Mouse (Mus musculus) heart, adult 2 months (tissue): ENCODE data around the gene Fcho2. TPM values are rescaled to one million over a fixed set of nuclear protein-coding genes. Genes with fewer than 3 reads are reported as not detected.
"Not testable (repeated sequence)": the region's sequence is repeated elsewhere in the genome, so short reads cannot be mapped to it uniquely, and the experiment has no call there.

Experiments used
- DNase-seq, 2 experiments: peaks; one replicate each; pipeline ENCODE4 v3.0.0; 2021
- H3K27ac ChIP-seq: fragments of 200-600 bp; 2 replicates; pipeline ENCODE4 v1.8.1; 2022
- H3K27me3 ChIP-seq: fragments of 200-500 bp; 2 replicates; pipeline ENCODE4 v1.6.1; 2012; ENCODE audit warnings: mild to moderate bottlenecking, low read length, inconsistent platforms, mixed read lengths; ENCODE audit not compliant: control insufficient read depth, insufficient read depth
- H3K36me3 ChIP-seq: fragments of 200-500 bp; 2 replicates; pipeline ENCODE4 v1.6.1; 2012; ENCODE audit warnings: low read length, inconsistent platforms; ENCODE audit not compliant: control insufficient read depth, insufficient read depth
- H3K4me1 ChIP-seq: fragments of 200-500 bp; 2 replicates; pipeline ENCODE4 v1.6.1; 2011; ENCODE audit warnings: low read length; ENCODE audit not compliant: control insufficient read depth, insufficient read depth
- H3K4me3 ChIP-seq: fragments of 200-600 bp; 2 replicates; pipeline ENCODE4 v1.8.1; 2022
- H3K79me2 ChIP-seq: fragments of 200-500 bp; replicated peaks from 2 replicates; pipeline ENCODE4 v1.6.1; 2012; ENCODE audit warnings: mild to moderate bottlenecking, inconsistent platforms, low read length, moderate library complexity, mixed read lengths; ENCODE audit not compliant: control insufficient read depth, insufficient read depth
- H3K9ac ChIP-seq: fragments of 200-500 bp; 2 replicates; pipeline ENCODE4 v1.6.1; 2012; ENCODE audit warnings: low read depth, mild to moderate bottlenecking, control low read depth, inconsistent platforms, low read length, mixed read lengths
- CTCF ChIP-seq: fragments of 200-600 bp; IDR thresholded peaks from 2 replicates; pipeline ENCODE4 v1.8.1; 2022; ENCODE audit warnings: antibody characterized with exemption, mild to moderate bottlenecking, moderate library complexity
- EP300 ChIP-seq: fragments of 200-500 bp; IDR thresholded peaks from 2 replicates; pipeline ENCODE4 v1.6.1; 2011; ENCODE audit warnings: low read depth, low read length, control low read depth; ENCODE audit not compliant: insufficient read depth
- POLR2A ChIP-seq: fragments of 200-500 bp; IDR thresholded peaks from 2 replicates; pipeline ENCODE4 v1.6.1; 2011; ENCODE audit warnings: mild to moderate bottlenecking, low read depth, low read length, control low read depth; ENCODE audit not compliant: insufficient read depth
- WGBS: fragments of 180-500 bp; shearing (Covaris S2); methylation state at CpG from one replicate; pipeline ENCODE4 v1.1.7; 2018; 5-methylcytosine and 5-hydroxymethylcytosine counted together
- intact Hi-C: fragments of 180-260 bp; cut with DNase I; formaldehyde crosslinking; loops from one replicate; pipeline ENCODE4 v1.15.1; 2025
- polyA plus RNA-seq: library from polyadenylated mRNA; depleted of rRNA; stranded (reverse); fragments of >200 nt; gene quantifications from 2 replicates; pipeline ENCODE4 v1.2.3, GENCODE M21; 2012
- total RNA-seq, 2 experiments: library from RNA; stranded (reverse); gene quantifications; 2 replicates each; pipeline ENCODE4 v1.2.3; 2021

Fcho2 gene
- total and polyA plus RNA-seq, 3 experiments: 11.8 to 37.6 (median 35.4) TPM

DNA sequence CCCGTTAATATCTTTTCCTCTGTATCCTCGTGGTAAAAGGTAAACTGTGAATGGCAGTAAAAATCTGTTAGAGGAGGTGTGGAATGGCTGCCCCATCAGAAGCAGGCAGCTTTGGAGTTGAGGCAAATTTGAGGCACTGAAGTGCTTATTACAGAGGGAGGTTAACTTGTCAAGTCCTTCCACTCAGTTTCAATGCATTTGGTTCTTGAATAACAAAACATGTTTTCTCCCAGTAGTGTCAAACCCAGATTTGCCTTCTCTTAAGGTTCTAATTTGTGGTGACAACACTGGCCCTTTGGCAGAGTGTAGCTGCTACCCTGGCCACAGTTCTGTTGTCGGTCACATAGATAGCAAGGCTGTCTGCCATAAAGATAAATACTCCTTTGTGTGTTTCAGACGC, 2.5 kb upstream of the Fcho2 start:
- TF ChIP-seq CTCF (no peak), POLR2A (no peak), EP300 (no peak)
- Histone ChIP-seq H3K79me2 (peaks cover 2% of the 10 kb centered on the region), H3K4me1 (peaks cover 2% of the 10 kb centered on the region), H3K27ac (no peak overlapping the region), H3K4me3 (no peak overlapping the region), H3K27me3 (no peaks in the 10 kb centered on the region), H3K36me3 (peaks cover 4% of the 10 kb centered on the region; the same call in 1 of the 2 replicates), H3K9ac (no peak overlapping the region)
- 63% methylated on average over 4 of the region's 4 CpGs for WGBS
- DNase-seq: no peak
- intact Hi-C loops: no loop called here

DNA sequence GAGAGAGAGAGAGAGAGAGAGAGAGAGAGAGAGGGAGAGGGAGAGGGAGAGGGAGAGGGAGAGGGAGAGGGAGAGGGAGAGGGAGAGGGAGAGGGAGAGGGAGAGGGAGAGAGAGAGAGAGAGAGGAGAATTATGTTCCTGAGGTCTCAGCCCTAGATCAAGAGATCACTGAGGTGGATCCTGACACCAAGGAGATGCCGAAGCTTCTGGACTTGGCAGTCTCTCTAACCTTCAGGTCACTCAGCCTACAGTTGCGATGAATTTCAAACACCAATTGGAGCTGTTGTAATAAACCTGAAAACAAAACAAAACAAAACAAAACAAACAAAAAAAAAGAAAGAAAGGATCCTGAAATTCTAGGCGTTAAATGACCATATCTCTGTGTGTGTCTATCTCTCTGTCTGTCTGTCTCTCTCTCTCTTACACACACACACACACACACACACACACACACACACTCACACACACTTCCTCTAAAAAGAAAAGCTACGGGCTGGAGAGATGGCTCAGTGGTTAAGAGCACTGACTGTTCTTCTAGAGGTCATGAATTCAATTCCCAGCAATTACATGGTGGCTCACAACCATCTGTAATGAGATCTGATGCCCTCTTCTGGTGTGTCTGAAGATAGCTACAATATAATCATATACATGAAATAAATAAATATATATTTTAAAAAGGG, 1.9 kb upstream of the Fcho2 start:
- H3K4me1 ChIP-seq, H3K79me2 ChIP-seq, H3K9ac ChIP-seq, intact Hi-C loops, H3K4me3 ChIP-seq, H3K27me3 ChIP-seq, H3K27ac ChIP-seq, H3K36me3 ChIP-seq, DNase-seq: not testable (repeated sequence)
- 76% methylated on average over 4 of the region's 4 CpGs for WGBS

DNA sequence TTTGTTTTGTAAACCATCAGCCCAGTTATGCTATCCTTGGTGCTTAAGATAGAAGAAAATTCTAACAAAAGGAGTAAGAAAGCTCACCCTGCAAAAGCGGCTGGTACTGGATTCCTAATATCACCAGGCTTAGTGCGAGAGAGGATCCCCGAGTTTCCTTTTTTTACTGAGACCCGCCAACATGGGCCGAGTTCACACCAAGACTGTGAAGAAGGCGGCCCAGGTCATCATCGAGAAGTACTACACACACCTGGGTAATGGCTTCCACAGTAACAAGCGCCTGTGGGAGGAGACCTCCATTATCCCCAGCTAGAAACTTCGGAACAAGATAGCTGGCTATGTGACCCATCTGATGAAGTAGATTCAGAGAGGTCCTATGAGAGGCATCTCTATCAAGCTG, 1.3 kb upstream of the Fcho2 start:
- WGBS: 92% methylated on average over 9 of the region's 9 CpGs
- TF ChIP-seq EP300 (no peak), CTCF (no peak)
- peaks cover 5% of the 10 kb centered on the region for H3K4me1 ChIP-seq
- peaks cover 6% of the 10 kb centered on the region for H3K36me3 ChIP-seq
- no peak overlapping the region for H3K4me3 ChIP-seq
- peak overlapping the region; percentile 97; the same call in 1 of the 2 replicates for H3K27ac ChIP-seq
- H3K9ac ChIP-seq: no peak overlapping the region
- intact Hi-C loops: no loop called here
- H3K27me3 ChIP-seq: no peaks in the 10 kb centered on the region
- no peak for DNase-seq
- peaks cover 2% of the 10 kb centered on the region for H3K79me2 ChIP-seq

DNA sequence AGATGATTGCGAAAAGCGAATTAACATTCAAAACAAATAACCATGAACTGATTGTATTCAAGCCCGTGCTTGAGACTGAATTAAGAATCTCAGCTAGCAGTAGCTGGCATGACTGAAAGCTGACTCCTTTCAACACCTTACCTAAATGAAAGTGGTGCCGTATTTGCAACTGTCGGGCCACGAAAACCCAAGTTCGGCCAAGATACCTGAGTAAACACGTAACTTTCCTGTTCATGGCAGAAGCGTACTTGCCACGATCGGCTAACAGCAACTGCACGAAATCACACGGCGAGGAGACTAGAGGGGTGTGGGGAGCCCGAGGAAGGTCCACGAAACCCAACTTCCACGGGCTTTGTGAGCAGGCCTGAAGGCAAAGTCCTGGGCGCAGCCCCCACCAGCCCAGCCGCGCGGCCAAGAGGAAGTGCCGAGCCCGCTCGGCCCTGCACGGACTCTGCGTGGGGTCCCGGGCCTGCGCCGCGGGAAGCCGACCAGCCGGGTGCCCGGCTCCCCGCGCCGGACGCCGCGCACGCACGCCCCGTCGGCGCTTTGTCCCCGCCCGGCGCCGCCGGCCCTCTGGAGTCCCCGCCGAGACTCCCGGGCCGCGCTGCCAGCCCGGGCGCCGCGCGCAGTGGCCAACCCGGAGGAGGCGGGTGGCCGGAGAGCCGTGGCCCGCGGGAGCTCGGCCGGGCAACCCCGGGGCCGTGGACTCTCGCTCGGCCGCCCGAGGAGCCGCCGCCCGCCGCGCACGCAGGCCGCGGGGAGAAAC, 791 bp downstream of the Fcho2 start:
- WGBS: under 1% methylated on average over 80 of the region's 81 CpGs
- H3K27me3 ChIP-seq: no peaks in the 10 kb centered on the region
- peaks cover 3% of the 10 kb centered on the region for H3K79me2 ChIP-seq
- peaks cover 12% of the 10 kb centered on the region for H3K36me3 ChIP-seq
- H3K4me3 ChIP-seq: peak overlapping the region; percentile 93
- DNase-seq: peak; percentile 80 to 82
- TF ChIP-seq EP300 (no peak), CTCF (no peak), POLR2A (no peak)
- H3K9ac ChIP-seq: peak overlapping the region; percentile 94
- peaks cover 8% of the 10 kb centered on the region for H3K4me1 ChIP-seq
- H3K27ac ChIP-seq: peak overlapping the region; percentile 97
- intact Hi-C loops: loop anchor here (2.0 to 5.0 kb wide), 2 partner anchors 42 to 112 kb away; partner anchors contain the start of gene Tnpo1

DNA sequence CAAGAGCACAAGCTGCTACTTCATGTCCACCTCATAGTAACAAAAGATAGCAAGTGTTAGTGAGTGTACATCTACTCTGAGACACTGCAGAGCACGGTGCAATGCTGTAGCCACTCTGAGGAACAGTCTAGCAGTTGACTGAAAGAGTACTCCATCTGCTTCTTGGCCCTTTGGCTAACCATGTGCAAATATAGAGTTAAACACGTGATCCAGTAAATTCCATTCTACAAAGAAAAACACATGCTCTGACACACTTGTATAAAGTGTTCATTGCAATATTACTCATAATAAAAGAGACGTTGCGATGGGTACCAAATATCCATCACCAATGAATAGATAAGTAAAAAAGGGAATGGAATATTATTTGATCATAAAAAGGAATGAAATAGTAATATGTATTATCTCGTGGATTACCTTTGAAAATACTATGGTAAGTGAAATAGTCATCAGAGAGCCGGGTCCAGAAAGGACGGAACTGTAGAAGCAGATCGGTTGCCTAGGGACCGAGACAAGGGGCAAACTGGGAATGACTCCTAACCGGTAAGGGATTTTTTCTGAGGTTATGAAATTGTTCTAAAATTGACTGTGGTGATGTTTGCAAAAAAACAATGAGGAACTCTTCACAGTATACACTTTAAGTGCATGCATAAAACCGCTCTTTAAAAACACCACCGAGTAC, 1.5 kb downstream of the Fcho2 start:
- Histone ChIP-seq H3K27me3 (no peaks in the 10 kb centered on the region), H3K4me3 (peak overlapping the region; percentile 93), H3K27ac (peak overlapping the region; percentile 97), H3K79me2 (peaks cover 3% of the 10 kb centered on the region), H3K36me3 (peaks cover 12% of the 10 kb centered on the region), H3K4me1 (peaks cover 8% of the 10 kb centered on the region), H3K9ac (peak overlapping the region; percentile 94)
- 10% methylated on average over 12 of the region's 12 CpGs for WGBS
- TF ChIP-seq CTCF: no peak
- no peak for DNase-seq
- intact Hi-C loops: loop anchor here (2.0 to 5.0 kb wide), 2 partner anchors 41 to 113 kb away; partner anchors contain the start of gene Tnpo1

DNA sequence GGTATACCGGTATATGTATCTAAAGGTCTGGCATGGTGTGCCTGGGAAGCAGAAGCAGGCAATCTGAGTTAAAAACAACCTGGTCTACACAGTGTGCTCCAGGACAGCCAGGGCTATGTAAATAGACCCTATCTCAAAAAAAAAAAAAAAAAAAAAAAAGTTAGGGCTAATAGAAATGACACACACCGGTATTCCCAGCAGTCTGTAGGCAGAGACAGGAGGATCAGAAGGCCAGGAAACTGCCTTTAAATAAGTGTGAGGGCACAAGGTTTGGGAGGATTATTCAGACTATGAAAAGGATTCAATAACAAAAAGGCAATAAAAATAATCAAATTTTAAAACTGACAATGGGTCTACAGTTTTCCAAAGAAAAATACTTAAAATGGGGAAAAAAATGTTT, 2.1 kb downstream of the Fcho2 start:
- H3K9ac ChIP-seq: no peak overlapping the region; the same call in 1 of the 2 replicates
- WGBS: 33% methylated on average over 2 of the region's 2 CpGs
- peaks cover 8% of the 10 kb centered on the region for H3K4me1 ChIP-seq
- peaks cover 3% of the 10 kb centered on the region for H3K79me2 ChIP-seq
- H3K27ac ChIP-seq: no peak overlapping the region
- intact Hi-C loops: loop anchor here (5.0 kb wide), 1 partner anchor 41 kb away; no protein-coding TSS in a partner anchor
- peak overlapping the region; percentile 93 for H3K4me3 ChIP-seq
- TF ChIP-seq CTCF: no peak
- TF ChIP-seq POLR2A: no peak
- TF ChIP-seq EP300: no peak
- no peak for DNase-seq
- H3K27me3 ChIP-seq: no peaks in the 10 kb centered on the region
- H3K36me3 ChIP-seq: peaks cover 12% of the 10 kb centered on the region
